Mouse (Mus musculus) forebrain, embryonic 10.5 days (tissue): Measurements from ENCODE around the gene Fbxl15. TPM values are rescaled to one million over a fixed set of nuclear protein-coding genes. Genes with fewer than 3 reads are reported as not detected.
A peak's percentile ranks its signal among the peaks of the same experiment; 100 is the strongest.

ENCODE experiments used
- DNase-seq: peaks from one replicate; pipeline ENCODE4 v3.0.0-alpha.2; 2017; ENCODE audit warnings: low spot score; ENCODE audit errors: extremely low spot score
- H3K27ac ChIP-seq: fragments of 300-500 bp; sonication (generic); 2 replicates; pipeline ENCODE4 v1.5.1; 2016; ENCODE audit warnings: mild to moderate bottlenecking
- H3K27me3 ChIP-seq: fragments of 300-500 bp; sonication (generic); 2 replicates; pipeline ENCODE4 v1.6.1; 2016; ENCODE audit warnings: mild to moderate bottlenecking; ENCODE audit not compliant: poor library complexity, severe bottlenecking
- H3K36me3 ChIP-seq: fragments of 300-500 bp; sonication (generic); replicated peaks from 2 replicates; pipeline ENCODE4 v1.6.1; 2016; ENCODE audit warnings: mild to moderate bottlenecking, moderate library complexity
- H3K4me1 ChIP-seq: fragments of 300-500 bp; sonication (generic); 2 replicates; pipeline ENCODE4 v1.6.1; 2016
- H3K4me3 ChIP-seq: fragments of 300-500 bp; sonication (generic); 2 replicates; pipeline ENCODE4 v1.5.1; 2016; ENCODE audit warnings: mild to moderate bottlenecking, moderate library complexity
- H3K9me3 ChIP-seq: fragments of 300-500 bp; sonication (generic); 2 replicates; pipeline ENCODE4 v1.6.1; 2016; ENCODE audit warnings: mild to moderate bottlenecking, moderate library complexity
- WGBS: fragments of 180-500 bp; shearing (Covaris S2); methylation state at CpG from one replicate; pipeline ENCODE4 v1.1.7; 2016; 5-methylcytosine and 5-hydroxymethylcytosine counted together
- polyA plus RNA-seq: library from polyadenylated mRNA; unstranded; fragments of >200 nt; fragmentation: Nextera tagmentation; extraction: Ambion mirVana; gene quantifications from 2 replicates; pipeline ENCODE4 v1.2.1, GENCODE M21; 2016

The Fbxl15 gene
- polyA plus RNA-seq, 1 experiment from 2014 or later: 18.0 TPM

GRCm38 (mm10) chr19:46311341-46311740, 16.6 kb upstream of the Fbxl15 start:
- WGBS: 94% methylated on average over 9 of the region's 9 CpGs
- H3K36me3 ChIP-seq: peaks cover 23% of the 10 kb centered on the region; the same call in 1 of the 2 replicates
- H3K4me1 ChIP-seq: peaks cover 32% of the 10 kb centered on the region
- H3K27me3 ChIP-seq: peaks cover 98% of the 10 kb centered on the region
- no peak overlapping the region for H3K27ac ChIP-seq
- DNase-seq: no peak
- no peak overlapping the region for H3K4me3 ChIP-seq
- no peaks in the 10 kb centered on the region for H3K9me3 ChIP-seq

- Histone ChIP-seq H3K27ac (no peak overlapping the region), H3K36me3 (peaks cover 23% of the 10 kb centered on the region; the same call in 1 of the 2 replicates), H3K27me3 (peaks cover 98% of the 10 kb centered on the region), H3K4me3 (no peak overlapping the region), H3K4me1 (peaks cover 38% of the 10 kb centered on the region), H3K9me3 (no peaks in the 10 kb centered on the region)
- DNase-seq: no peak
- WGBS: 93% methylated on average over 21 of the region's 21 CpGs
These were observed 15.4 kb upstream of the Fbxl15 start for GRCm38 (mm10) chr19:46312566-46312965.

GRCm38 (mm10) chr19:46313116-46313515, 14.9 kb upstream of the Fbxl15 start:
- Histone ChIP-seq H3K4me1 (peaks cover 43% of the 10 kb centered on the region), H3K27me3 (peaks cover 98% of the 10 kb centered on the region), H3K9me3 (no peaks in the 10 kb centered on the region), H3K27ac (no peak overlapping the region), H3K4me3 (no peak overlapping the region), H3K36me3 (peaks cover 23% of the 10 kb centered on the region; the same call in 1 of the 2 replicates)
- DNase-seq: no peak
- WGBS: 86% methylated on average over 9 of the region's 9 CpGs

GRCm38 (mm10) chr19:46313591-46313990, 14.4 kb upstream of the Fbxl15 start:
- no peak for DNase-seq
- Histone ChIP-seq H3K9me3 (no peaks in the 10 kb centered on the region), H3K27ac (no peak overlapping the region), H3K36me3 (peaks cover 23% of the 10 kb centered on the region; the same call in 1 of the 2 replicates), H3K27me3 (peaks cover 98% of the 10 kb centered on the region), H3K4me1 (peaks cover 44% of the 10 kb centered on the region), H3K4me3 (no peak overlapping the region)
- 70% methylated on average over 6 of the region's 6 CpGs for WGBS

GRCm38 (mm10) chr19:46314151-46314601, 13.8 kb upstream of the Fbxl15 start:
- no peak for DNase-seq
- 12% methylated on average over 18 of the region's 18 CpGs for WGBS

GRCm38 (mm10) chr19:46314872-46315742, 12.9 kb upstream of the Fbxl15 start:
- no peak for DNase-seq
- 43% methylated on average over 14 of the region's 14 CpGs for WGBS
- H3K4me3 ChIP-seq: no peak overlapping the region

More at GRCm38 (mm10) chr19:46314151-46314601, 13.8 kb upstream of the Fbxl15 start:
- H3K9me3 ChIP-seq: no peaks in the 10 kb centered on the region
- H3K27me3 ChIP-seq: peaks cover 98% of the 10 kb centered on the region
- H3K36me3 ChIP-seq: peaks cover 23% of the 10 kb centered on the region; the same call in 1 of the 2 replicates
- no peak overlapping the region for H3K27ac ChIP-seq
- H3K4me3 ChIP-seq: peak overlapping the region; percentile 4; the same call in 1 of the 2 replicates
- H3K4me1 ChIP-seq: peaks cover 44% of the 10 kb centered on the region

GRCm38 (mm10) chr19:46315752-46316610, 12.0 kb upstream of the Fbxl15 start:
- WGBS: 55% methylated on average over 12 of the region's 12 CpGs
- no peak for DNase-seq
- peaks cover 98% of the 10 kb centered on the region for H3K27me3 ChIP-seq
- no peak overlapping the region for H3K27ac ChIP-seq
- H3K36me3 ChIP-seq: peaks cover 10% of the 10 kb centered on the region; the same call in 1 of the 2 replicates
- H3K9me3 ChIP-seq: no peaks in the 10 kb centered on the region
- no peak overlapping the region for H3K4me3 ChIP-seq
- peaks cover 54% of the 10 kb centered on the region for H3K4me1 ChIP-seq

More at GRCm38 (mm10) chr19:46314872-46315742, 12.9 kb upstream of the Fbxl15 start:
- no peak overlapping the region for H3K27ac ChIP-seq
- H3K36me3 ChIP-seq: peaks cover 18% of the 10 kb centered on the region; the same call in 1 of the 2 replicates
- H3K27me3 ChIP-seq: peaks cover 98% of the 10 kb centered on the region
- H3K9me3 ChIP-seq: no peaks in the 10 kb centered on the region
- H3K4me1 ChIP-seq: peaks cover 47% of the 10 kb centered on the region

GRCm38 (mm10) chr19:46316846-46317545, 11.0 kb upstream of the Fbxl15 start:
- DNase-seq: no peak
- Histone ChIP-seq H3K27me3 (peaks cover 98% of the 10 kb centered on the region), H3K4me1 (peaks cover 64% of the 10 kb centered on the region), H3K36me3 (no peaks in the 10 kb centered on the region), H3K4me3 (peak overlapping the region; percentile 46), H3K27ac (no peak overlapping the region), H3K9me3 (no peaks in the 10 kb centered on the region)
- WGBS: 38% methylated on average over 15 of the region's 15 CpGs

- H3K27ac ChIP-seq: no peak overlapping the region
- no peaks in the 10 kb centered on the region for H3K36me3 ChIP-seq
- peaks cover 100% of the 10 kb centered on the region for H3K27me3 ChIP-seq
- WGBS: 1% methylated on average over 48 of the region's 48 CpGs
- DNase-seq: no peak
- peaks cover 69% of the 10 kb centered on the region for H3K4me1 ChIP-seq
- H3K4me3 ChIP-seq: peak overlapping the region; percentile 46
- no peaks in the 10 kb centered on the region for H3K9me3 ChIP-seq
These were observed 10.5 kb upstream of the Fbxl15 start for GRCm38 (mm10) chr19:46317546-46317885.

GRCm38 (mm10) chr19:46318031-46318471, 9.9 kb upstream of the Fbxl15 start:
- WGBS: 2% methylated on average over 40 of the region's 42 CpGs
- no peak overlapping the region for H3K27ac ChIP-seq
- DNase-seq: no peak

GRCm38 (mm10) chr19:46318586-46319378, 9.2 kb upstream of the Fbxl15 start:
- peak overlapping the region; percentile 26; the same call in 1 of the 2 replicates for H3K4me3 ChIP-seq
- H3K36me3 ChIP-seq: no peaks in the 10 kb centered on the region
- no peak overlapping the region for H3K27ac ChIP-seq
- WGBS: 8% methylated on average over 16 of the region's 16 CpGs
- peaks cover 72% of the 10 kb centered on the region for H3K4me1 ChIP-seq
- no peaks in the 10 kb centered on the region for H3K9me3 ChIP-seq
- peaks cover 100% of the 10 kb centered on the region for H3K27me3 ChIP-seq
- no peak for DNase-seq

More at GRCm38 (mm10) chr19:46318031-46318471, 9.9 kb upstream of the Fbxl15 start:
- Histone ChIP-seq H3K36me3 (no peaks in the 10 kb centered on the region), H3K27me3 (peaks cover 100% of the 10 kb centered on the region), H3K4me3 (peak overlapping the region; percentile 46), H3K4me1 (peaks cover 72% of the 10 kb centered on the region), H3K9me3 (no peaks in the 10 kb centered on the region)
